Mouse (Mus musculus): ENCODE results near the gene Ube2j1.

The Ube2j1 gene

GRCm38 (mm10) chr4:33012484-33012883 is 18.7 kb upstream of the Ube2j1 start:
- DNase-seq (ENCODE audit: low spot score in 2 of 2) = no peak

GRCm38 (mm10) chr4:33018361-33018999 is 12.7 kb upstream of the Ube2j1 start:
- peak; percentile 79 to 91 for DNase-seq (ENCODE audit: low spot score in 2 of 2)

GRCm38 (mm10) chr4:33024420-33024819 is 6.8 kb upstream of the Ube2j1 start:
- peak in 1 of 2 experiments; percentile 22 for DNase-seq (ENCODE audit: low spot score in 2 of 2)

- DNase-seq (ENCODE audit: low spot score in 2 of 2) = no peak
Measured at GRCm38 (mm10) chr4:33029104-33029503, 2.1 kb upstream of the Ube2j1 start.

GRCm38 (mm10) chr4:33030264-33031194 is 687 bp upstream of the Ube2j1 start:
- peak in 1 of 2 experiments; percentile 29 for DNase-seq (ENCODE audit: low spot score in 2 of 2)

DNA sequence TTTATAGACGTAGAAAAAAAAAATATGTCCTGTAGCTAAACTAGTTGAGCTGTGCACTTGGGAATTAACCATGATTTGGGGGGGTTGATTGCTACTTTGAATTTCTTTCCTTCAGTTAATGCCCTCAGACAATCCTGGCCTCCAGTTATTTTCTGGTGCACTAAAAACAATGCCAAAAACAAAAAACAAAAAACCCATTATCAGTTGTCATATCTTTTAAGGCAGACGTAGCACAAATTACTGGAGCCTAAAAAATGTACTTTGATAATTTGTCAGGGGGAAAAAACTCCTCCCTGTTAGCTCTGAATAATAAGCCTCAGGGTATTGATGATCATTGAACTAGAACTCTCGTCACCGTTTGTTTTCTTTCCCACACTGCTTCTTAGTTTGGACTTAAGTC is 829 bp downstream of the Ube2j1 start:
- no peak for DNase-seq (ENCODE audit: low spot score in 2 of 2)

DNA sequence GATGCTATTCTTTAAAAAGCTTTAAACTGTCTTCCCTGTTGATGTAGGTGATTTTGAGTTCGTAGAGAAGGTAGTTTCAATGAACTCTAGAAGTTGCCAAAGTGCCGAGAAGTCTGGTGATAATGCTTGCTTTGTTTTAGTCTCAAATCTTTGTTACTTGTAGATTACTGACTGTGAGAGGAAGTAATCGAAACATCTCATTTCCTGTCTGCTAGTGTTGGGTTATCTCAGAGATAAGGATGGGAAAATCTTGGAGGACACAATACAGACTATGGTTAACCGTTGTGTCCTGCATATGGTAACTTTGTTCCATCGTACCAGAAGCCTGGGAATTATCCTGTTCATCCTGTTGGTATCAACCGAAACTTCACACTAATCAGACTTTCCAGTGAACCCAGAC is 2.3 kb downstream of the Ube2j1 start:
- no peak for DNase-seq (ENCODE audit: low spot score in 2 of 2)

DNA sequence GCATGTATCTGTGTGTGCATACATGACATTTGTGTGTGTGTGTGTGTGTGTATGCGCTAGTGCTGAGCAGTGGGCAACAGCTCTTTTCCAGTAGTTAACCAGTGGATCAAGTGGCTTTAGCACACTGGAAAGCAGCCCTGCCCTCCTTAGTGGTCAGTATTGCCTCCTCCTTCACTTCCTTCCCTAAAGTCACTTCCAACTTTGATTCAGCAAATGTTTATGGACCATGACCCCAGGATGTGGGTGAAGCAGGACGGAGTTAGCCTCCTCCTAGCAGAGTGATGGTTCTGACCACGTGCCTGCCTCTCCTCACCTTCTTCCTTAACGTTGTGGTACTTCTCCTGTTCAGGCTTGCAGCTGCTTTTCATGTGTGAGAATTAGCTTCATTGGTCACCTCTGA is 8.6 kb downstream of the Ube2j1 start:
- no peak for DNase-seq (ENCODE audit: low spot score in 2 of 2)

GRCm38 (mm10) chr4:33049601-33050000 is 18.4 kb downstream of the Ube2j1 start:
- no peak for DNase-seq (ENCODE audit: low spot score in 2 of 2)

DNA sequence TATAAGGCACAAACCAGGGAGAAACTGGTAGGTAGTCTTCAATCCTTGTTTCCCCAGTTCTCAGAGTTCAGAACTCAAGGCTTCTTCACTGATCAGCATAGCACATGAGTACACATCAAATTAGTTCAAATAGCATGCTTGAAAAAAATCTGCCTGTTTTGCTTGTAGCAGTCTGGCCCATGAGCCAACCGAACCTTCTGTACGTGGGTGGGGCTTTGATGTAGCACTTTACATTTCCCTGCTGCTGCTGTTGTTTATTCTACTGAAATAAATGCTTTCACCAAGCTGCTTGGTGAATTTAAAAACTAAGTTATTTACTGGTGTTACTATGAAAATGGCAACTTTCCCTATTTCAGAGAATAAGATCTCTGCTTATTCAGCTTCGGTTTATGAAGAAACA is 20.8 kb downstream of the Ube2j1 start:
- DNase-seq (ENCODE audit: low spot score in 2 of 2) = no peak

- no peak for DNase-seq (ENCODE audit: low spot score in 2 of 2)
Measured at GRCm38 (mm10) chr4:33052650-33053049, 21.4 kb downstream of the Ube2j1 start.

- no peak for DNase-seq (ENCODE audit: low spot score in 2 of 2)
Measured at GRCm38 (mm10) chr4:33054426-33054825, 23.2 kb downstream of the Ube2j1 start.

DNA sequence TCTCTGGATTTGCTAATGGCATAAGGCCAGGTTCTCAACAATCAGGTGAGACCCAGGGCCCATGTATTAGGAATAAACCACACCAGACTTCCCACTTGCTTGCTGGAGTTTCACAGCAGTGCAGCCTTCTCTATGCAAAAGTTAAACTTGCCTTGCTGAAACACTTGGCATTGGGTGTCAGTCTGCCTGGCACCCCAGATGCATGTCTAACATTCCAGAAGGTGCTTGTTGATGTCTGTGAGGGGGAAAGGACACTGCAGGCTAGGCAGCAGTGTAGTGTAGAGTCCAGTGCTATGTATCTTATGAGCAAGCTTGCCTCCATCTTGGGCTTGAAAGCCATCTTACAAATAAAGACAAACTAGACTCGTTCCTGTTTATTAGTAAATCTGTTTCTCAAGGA is 25.1 kb downstream of the Ube2j1 start:
- DNase-seq (ENCODE audit: low spot score in 2 of 2) = no peak

GRCm38 (mm10) chr4:33057890-33058687 is 26.9 kb downstream of the Ube2j1 start:
- no peak for DNase-seq (ENCODE audit: low spot score in 2 of 2)

GRCm38 (mm10) chr4:33061158-33061557 is 29.9 kb downstream of the Ube2j1 start:
- DNase-seq (ENCODE audit: low spot score in 2 of 2) = no peak

DNA sequence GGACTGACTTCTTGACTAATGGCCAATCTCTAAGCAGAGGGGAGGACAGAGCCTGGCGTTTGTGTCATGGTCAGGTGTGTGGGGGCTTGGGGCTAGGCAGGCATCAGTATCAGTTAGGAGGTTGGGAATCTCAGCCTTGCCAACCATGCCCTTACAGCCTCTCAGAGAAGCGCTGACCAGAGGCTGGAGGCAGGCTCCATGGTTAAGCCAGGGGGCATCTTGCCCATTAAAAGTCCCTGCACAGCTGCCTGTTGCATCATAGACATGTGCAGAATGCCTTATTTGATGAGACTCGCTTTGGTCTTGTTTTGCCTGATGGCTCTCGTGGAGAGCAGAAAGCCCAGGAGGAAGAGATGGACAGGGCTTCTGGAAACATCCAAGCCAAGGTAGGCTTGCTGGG is 31.8 kb downstream of the Ube2j1 start, which contains the start of gene Gabrr2:
Gene Gabrr2 (plus strand): TSS at position 19 of the 400 bp plus-strand sequence.
- DNase-seq (ENCODE audit: low spot score in 2 of 2) = no peak

DNA sequence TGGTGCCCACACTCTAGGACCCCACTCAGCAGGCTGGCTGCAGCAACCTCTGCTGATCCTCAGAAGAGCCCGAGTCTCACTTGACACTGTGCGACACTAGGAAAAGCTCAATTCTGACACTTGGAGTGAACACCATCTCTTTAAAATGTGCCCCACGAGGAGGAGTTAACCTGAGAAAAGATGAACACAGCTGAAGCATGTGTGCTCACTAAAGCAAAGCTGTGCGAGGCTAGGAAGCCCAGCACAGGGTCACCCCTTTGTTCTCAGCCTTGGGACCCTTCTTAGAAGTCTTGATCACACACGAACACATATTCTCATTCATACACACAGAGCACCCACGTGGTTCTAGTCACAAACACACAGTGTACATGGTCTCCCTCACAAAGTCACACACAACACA is 33.8 kb downstream of the Ube2j1 start:
- DNase-seq (ENCODE audit: low spot score in 2 of 2) = no peak

DNA sequence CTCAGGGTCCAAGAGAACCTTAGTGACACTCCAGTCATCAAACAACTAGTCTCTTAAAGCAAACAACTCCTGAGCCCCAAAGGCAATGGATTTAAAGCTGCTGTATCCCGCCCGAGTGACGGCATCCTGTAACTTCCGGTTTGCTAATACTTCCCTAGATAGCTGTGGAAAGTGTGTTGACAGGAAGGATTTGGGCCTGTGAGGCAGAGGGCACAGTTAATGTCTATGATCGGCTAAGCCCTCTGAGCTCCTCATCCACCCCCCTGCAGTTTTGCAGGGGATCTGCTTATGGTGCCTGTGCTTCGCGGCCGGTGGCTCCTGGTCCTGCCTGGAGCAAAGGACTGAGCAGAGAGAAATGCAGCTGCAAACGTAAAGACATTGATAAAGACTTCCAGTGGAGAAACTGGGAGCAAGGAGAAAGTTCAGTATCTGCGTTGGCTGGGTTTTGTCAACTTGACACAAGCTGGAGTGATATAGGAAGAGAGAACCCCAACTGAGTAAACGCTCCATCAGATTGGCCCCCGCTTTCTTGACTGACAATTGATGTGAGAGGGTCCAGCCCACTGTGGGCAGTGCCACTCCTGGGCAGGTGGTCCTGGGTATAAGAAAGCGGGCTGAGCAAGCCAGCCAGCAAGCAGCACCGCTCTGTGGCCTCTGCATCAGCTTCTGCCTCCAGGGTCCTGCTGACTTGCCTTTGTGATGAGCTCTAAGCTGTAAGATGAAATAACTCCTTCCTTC is 35.2 kb downstream of the Ube2j1 start:
- no peak for DNase-seq (ENCODE audit: low spot score in 2 of 2)

- DNase-seq (ENCODE audit: low spot score in 2 of 2) = no peak
Measured at GRCm38 (mm10) chr4:33067331-33067730, 36.1 kb downstream of the Ube2j1 start.

- no peak for DNase-seq (ENCODE audit: low spot score in 2 of 2)
Measured at GRCm38 (mm10) chr4:33067826-33068225, 36.6 kb downstream of the Ube2j1 start.

GRCm38 (mm10) chr4:33068894-33069293 is 37.7 kb downstream of the Ube2j1 start:
- no peak for DNase-seq (ENCODE audit: low spot score in 2 of 2)

Data from spleen, postnatal 10 days (tissue).